Mouse (Mus musculus) MEL (cell line): ENCODE data around the gene Pigyl. TPM values are rescaled to one million over a fixed set of nuclear protein-coding genes. Genes with fewer than 3 reads are reported as not detected.

Experiments used
- DNase-seq: peaks from one replicate; pipeline ENCODE4 v3.0.0; 2011; ENCODE audit warnings: low read depth, low spot score
- H3K27ac ChIP-seq: 2 replicates; pipeline ENCODE4 v1.5.1; 2012; ENCODE audit warnings: low read depth, mild to moderate bottlenecking, control low read depth, low read length, moderate library complexity; ENCODE audit not compliant: control insufficient read depth
- H3K27me3 ChIP-seq, 2 experiments: fragments of 150-350 bp in 1 of 2; sonication (generic) in 1 of 2; 2 replicates each; pipeline ENCODE4 v1.6.1; 2012; ENCODE audit warnings: low read length in 2 of 2, mild to moderate bottlenecking in 2 of 2, improper control_type of control experiment in 1 of 2, moderate library complexity in 1 of 2; ENCODE audit not compliant: insufficient read depth in 2 of 2, control insufficient read depth in 1 of 2
- H3K36me3 ChIP-seq, 2 experiments: 2 replicates each; pipeline ENCODE4 v1.6.1; 2012 to 2014; ENCODE audit warnings: low read length in 2 of 2, improper control_type of control experiment in 1 of 2, inconsistent platforms in 1 of 2, mild to moderate bottlenecking in 1 of 2; ENCODE audit not compliant: insufficient read depth in 2 of 2, control insufficient read depth in 1 of 2
- H3K4me1 ChIP-seq, 2 experiments: fragments of 150-350 bp in 1 of 2; sonication (generic) in 1 of 2; 2 replicates each; pipeline ENCODE4 v1.6.1; 2012; ENCODE audit warnings: low read length in 2 of 2, improper control_type of control experiment in 1 of 2, mild to moderate bottlenecking in 1 of 2; ENCODE audit not compliant: insufficient read depth in 2 of 2, control insufficient read depth in 1 of 2
- H3K4me3 ChIP-seq, 2 experiments: fragments of 150-350 bp in 1 of 2; sonication (generic) in 1 of 2; 2 replicates each; pipeline ENCODE4 v1.5.1; 2012; ENCODE audit warnings: low read depth in 2 of 2, low read length in 2 of 2, mild to moderate bottlenecking in 2 of 2, moderate library complexity in 2 of 2, control low read depth in 1 of 2, improper control_type of control experiment in 1 of 2; ENCODE audit not compliant: control insufficient read depth in 1 of 2, insufficient read depth in 1 of 2
- H3K79me2 ChIP-seq: 2 replicates; pipeline ENCODE4 v1.6.1; 2012; ENCODE audit warnings: mild to moderate bottlenecking, low read length, moderate library complexity; ENCODE audit not compliant: control insufficient read depth, poor library complexity, insufficient read depth
- H3K9ac ChIP-seq: 2 replicates; pipeline ENCODE4 v1.6.1; 2012; ENCODE audit warnings: low read depth, mild to moderate bottlenecking, control low read depth, low read length, moderate library complexity; ENCODE audit not compliant: control insufficient read depth, poor library complexity, severe bottlenecking
- H3K9me3 ChIP-seq: fragments of 150-350 bp; sonication (generic); replicated peaks from 2 replicates; pipeline ENCODE4 v1.6.1; 2012; ENCODE audit warnings: mild to moderate bottlenecking, low read length, improper control_type of control experiment, moderate library complexity; ENCODE audit not compliant: insufficient read depth
- CHD2 ChIP-seq: IDR thresholded peaks from 2 replicates; pipeline ENCODE4 v1.6.1; 2011; ENCODE audit warnings: low read length, improper control_type of control experiment
- CTCF ChIP-seq, 3 experiments: IDR thresholded peaks in 2 of 3; conservative IDR thresholded peaks in 1 of 3; 2 replicates each; pipeline ENCODE4 v1.5.1; 2011 to 2012; ENCODE audit warnings: low read length in 3 of 3, low read depth in 2 of 3, mild to moderate bottlenecking in 2 of 3, improper control_type of control experiment in 1 of 3, inconsistent platforms in 1 of 3, mixed read lengths in 1 of 3, moderate library complexity in 1 of 3; ENCODE audit not compliant: control insufficient read depth in 1 of 3, insufficient read depth in 1 of 3, poor library complexity in 1 of 3, severe bottlenecking in 1 of 3
- E2F4 ChIP-seq: IDR thresholded peaks from 2 replicates; pipeline ENCODE4 v1.6.1; 2011; ENCODE audit warnings: low read depth, low read length, improper control_type of control experiment, borderline replicate concordance
- ELF1 ChIP-seq: IDR thresholded peaks from 2 replicates; pipeline ENCODE4 v1.6.1; 2014; ENCODE audit warnings: low read depth, mild to moderate bottlenecking, inconsistent platforms, low read length, improper control_type of control experiment, moderate library complexity
- EP300 ChIP-seq, 2 experiments: IDR thresholded peaks; 2 replicates each; pipeline ENCODE4 v1.6.1; 2011; ENCODE audit warnings: improper control_type of control experiment in 2 of 2, low read length in 2 of 2, low read depth in 1 of 2, mild to moderate bottlenecking in 1 of 2
- GABPA ChIP-seq: IDR thresholded peaks from 2 replicates; pipeline ENCODE4 v1.6.1; 2012; ENCODE audit warnings: low read depth, mild to moderate bottlenecking, inconsistent platforms, low read length, improper control_type of control experiment, moderate library complexity
- HCFC1 ChIP-seq: IDR thresholded peaks from 2 replicates; pipeline ENCODE4 v1.6.1; 2012; ENCODE audit warnings: low read depth, mild to moderate bottlenecking, inconsistent platforms, low read length, improper control_type of control experiment, moderate library complexity
- JUND ChIP-seq: IDR thresholded peaks from 2 replicates; pipeline ENCODE4 v1.6.1; 2011; ENCODE audit warnings: low read depth, mild to moderate bottlenecking, improper control_type of control experiment, low read length
- MAZ ChIP-seq: IDR thresholded peaks from 2 replicates; pipeline ENCODE4 v1.6.1; 2012; ENCODE audit warnings: low read depth, mild to moderate bottlenecking, inconsistent platforms, low read length, improper control_type of control experiment
- MEF2A ChIP-seq: IDR thresholded peaks from 2 replicates; pipeline ENCODE4 v1.6.1; 2014; ENCODE audit warnings: low read depth, mild to moderate bottlenecking, inconsistent platforms, low read length, improper control_type of control experiment; ENCODE audit not compliant: poor library complexity, insufficient replicate concordance, severe bottlenecking; ENCODE audit errors: extremely low read depth
- MXI1 ChIP-seq: IDR thresholded peaks from 2 replicates; pipeline ENCODE4 v1.6.1; 2011; ENCODE audit warnings: mild to moderate bottlenecking, low read depth, low read length, improper control_type of control experiment
- NELFE ChIP-seq: IDR thresholded peaks from 2 replicates; pipeline ENCODE4 v1.6.1; 2011; ENCODE audit warnings: low read depth, low read length, improper control_type of control experiment
- POLR2A ChIP-seq, 2 experiments: IDR thresholded peaks; 2 replicates each; pipeline ENCODE4 v1.6.1; 2011 to 2012; ENCODE audit warnings: low read length in 2 of 2, mild to moderate bottlenecking in 2 of 2, control low read depth in 1 of 2, improper control_type of control experiment in 1 of 2, low read depth in 1 of 2, moderate library complexity in 1 of 2; ENCODE audit not compliant: control insufficient read depth in 1 of 2, insufficient read depth in 1 of 2, poor library complexity in 1 of 2
- RCOR1 ChIP-seq: IDR thresholded peaks from 2 replicates; pipeline ENCODE4 v1.6.1; 2012; ENCODE audit warnings: low read depth, mild to moderate bottlenecking, inconsistent platforms, low read length, improper control_type of control experiment
- SIN3A ChIP-seq: IDR thresholded peaks from 2 replicates; pipeline ENCODE4 v1.6.1; 2012; ENCODE audit warnings: low read length, improper control_type of control experiment, inconsistent platforms
- SMC3 ChIP-seq: IDR thresholded peaks from 2 replicates; pipeline ENCODE4 v1.6.1; 2011; ENCODE audit warnings: low read depth, low read length, improper control_type of control experiment
- TAL1 ChIP-seq: IDR thresholded peaks from 2 replicates; pipeline ENCODE4 v1.6.1; 2012; ENCODE audit warnings: mild to moderate bottlenecking, inconsistent platforms, low read length, moderate library complexity, mixed read lengths
- TCF12 ChIP-seq: IDR thresholded peaks from 2 replicates; pipeline ENCODE4 v1.6.1; 2014; ENCODE audit warnings: low read depth, mild to moderate bottlenecking, inconsistent platforms, low read length, improper control_type of control experiment, moderate library complexity
- UBTF ChIP-seq: IDR thresholded peaks from 2 replicates; pipeline ENCODE4 v1.6.1; 2012; ENCODE audit warnings: low read depth, mild to moderate bottlenecking, inconsistent platforms, low read length, improper control_type of control experiment, moderate library complexity, borderline replicate concordance; ENCODE audit not compliant: insufficient read depth
- USF1 ChIP-seq: IDR thresholded peaks from 2 replicates; pipeline ENCODE4 v1.6.1; 2014; ENCODE audit warnings: low read depth, mild to moderate bottlenecking, inconsistent platforms, low read length, improper control_type of control experiment, moderate library complexity
- polyA plus RNA-seq, 2 experiments: library from polyadenylated mRNA; stranded (reverse) in 1 of 2; unstranded in 1 of 2; fragments of >175 nt in 1 of 2; fragments of >200 nt in 1 of 2; gene quantifications; 2 replicates each; pipeline versions ENCODE4 v1.2.1 to v1.2.4; 2012; ENCODE audit warnings: low replicate concordance in 2 of 2, low read depth in 1 of 2; ENCODE audit not compliant: insufficient read length in 2 of 2, insufficient read depth in 1 of 2, missing spikeins in 1 of 2
- total RNA-seq: library from RNA; depleted of rRNA; stranded (reverse); fragments of 300-350 nt; gene quantifications from 2 replicates; pipeline ENCODE4 v1.2.3, GENCODE M21; 2012

The Pigyl gene
- total and polyA plus RNA-seq, 3 experiments, result 103 to 146 TPM; not detected in 1

GRCm38 (mm10) chr9:22125246-22126027, 31.2 kb upstream of the Pigyl start:
- no peaks in the 10 kb centered on the region for H3K27me3 ChIP-seq
- no peaks in the 10 kb centered on the region for H3K79me2 ChIP-seq
- peaks cover 0 to 25% of the 10 kb centered on the region in 2 experiments; a peak in 2 of 4 replicates for H3K36me3 ChIP-seq
- H3K9me3 ChIP-seq, result no peaks in the 10 kb centered on the region
- DNase-seq, result peak; percentile 79
- no peak overlapping the region for H3K9ac ChIP-seq
- no peak overlapping the region for H3K4me3 ChIP-seq
- H3K4me1 ChIP-seq, result peaks cover 25 to 32% of the 10 kb centered on the region in 2 experiments
- H3K27ac ChIP-seq, result no peak overlapping the region
- TF ChIP-seq SMC3 (peak; percentile 6; the same call in 1 of the 2 replicates), CTCF (IDR thresholded peaks at IDR 0.05 in 2 of 3, conservative IDR thresholded peaks at IDR 0.05 in 1 of 3; ENCODE audit: control insufficient read depth in 1 of 3, insufficient read depth in 1 of 3, low read depth in 2 of 3, low read length in 3 of 3, poor library complexity in 1 of 3, severe bottlenecking in 1 of 3) (peak in 2 of 3 experiments; percentile 33 to 45; a peak in 4 of 6 replicates), MXI1 (0 out of 2 replicates have a peak, but pooled peaks have one; percentile 41), RCOR1 (no peak), USF1 (no peak), MAZ (peak; percentile 33; the same call in 1 of the 2 replicates), TCF12 (0 out of 2 replicates have a peak, but pooled peaks have one; percentile 8), SIN3A (no peak; the same call in 1 of the 2 replicates), NELFE (no peak), E2F4 (no peak), CHD2 (no peak), EP300 (IDR thresholded peaks at IDR 0.05; ENCODE audit: low read depth in 1 of 2, low read length in 2 of 2) (peak in 1 of 2 experiments; percentile 19; a peak in 1 of 4 replicates), MEF2A (no peak), ELF1 (0 out of 2 replicates have a peak, but pooled peaks have one; percentile 41)

GRCm38 (mm10) chr9:22131226-22131981, 25.2 kb upstream of the Pigyl start:
- H3K79me2 ChIP-seq, result no peaks in the 10 kb centered on the region
- no peak overlapping the region for H3K4me3 ChIP-seq
- no peaks in the 10 kb centered on the region for H3K9me3 ChIP-seq
- no peak overlapping the region for H3K27ac ChIP-seq
- peaks cover 16 to 27% of the 10 kb centered on the region in 2 experiments for H3K4me1 ChIP-seq
- TF ChIP-seq EP300 (IDR thresholded peaks at IDR 0.05; ENCODE audit: low read depth in 1 of 2, low read length in 2 of 2) (no peak), UBTF (no peak), POLR2A (IDR thresholded peaks at IDR 0.05; ENCODE audit: control insufficient read depth in 1 of 2, insufficient read depth in 1 of 2, low read depth in 1 of 2, low read length in 2 of 2, poor library complexity in 1 of 2) (no peak), HCFC1 (no peak), RCOR1 (no peak), GABPA (no peak), JUND (no peak), ELF1 (no peak), TAL1 (no peak)
- H3K36me3 ChIP-seq, result peaks cover 0 to 21% of the 10 kb centered on the region in 2 experiments; a peak in 2 of 4 replicates
- no peak overlapping the region for H3K9ac ChIP-seq
- no peaks in the 10 kb centered on the region for H3K27me3 ChIP-seq
- DNase-seq, result no peak
